Mouse (Mus musculus): ENCODE results near the gene Fhl3. TPM values are rescaled to one million over a fixed set of nuclear protein-coding genes. Genes with fewer than 3 reads are reported as not detected.
"Not testable (repeated sequence)": the region's sequence is repeated elsewhere in the genome, so short reads cannot be mapped to it uniquely, and the experiment has no call there.

Fhl3 gene
- total RNA-seq, 2 experiments from 2014 or later = 4.3 to 5.0 TPM

- DNase-seq (ENCODE audit: low spot score in 2 of 2) = peak; percentile 69 to 75
These were observed 8.3 kb downstream of the Fhl3 start for GRCm38 (mm10) chr4:124708518-124709477.

GRCm38 (mm10) chr4:124709961-124710446 lies 9.5 kb downstream of the Fhl3 start:
- DNase-seq (ENCODE audit: low spot score in 2 of 2) = no peak

GRCm38 (mm10) chr4:124710776-124711291 lies 10.3 kb downstream of the Fhl3 start:
- DNase-seq (ENCODE audit: low spot score in 2 of 2) = peak in 1 of 2 experiments; percentile 47

GRCm38 (mm10) chr4:124712618-124713017 lies 12.1 kb downstream of the Fhl3 start:
- DNase-seq (ENCODE audit: low spot score in 2 of 2) = no peak

- DNase-seq (ENCODE audit: low spot score in 2 of 2) = not testable (repeated sequence)
These were observed 13.3 kb downstream of the Fhl3 start for GRCm38 (mm10) chr4:124713850-124714249.

- peak; percentile 96 for DNase-seq (ENCODE audit: low spot score in 2 of 2)
These were observed 14.3 kb downstream of the Fhl3 start, which contains the start of gene Sf3a3 for GRCm38 (mm10) chr4:124714545-124715481. Sf3a3 (plus strand) TSS chr4:124714776.

- DNase-seq (ENCODE audit: low spot score in 2 of 2) = no peak
These were observed 18.6 kb downstream of the Fhl3 start for GRCm38 (mm10) chr4:124719101-124719500.

- DNase-seq (ENCODE audit: low spot score in 2 of 2) = no peak
These were observed 25.6 kb downstream of the Fhl3 start for GRCm38 (mm10) chr4:124726121-124726520.

GRCm38 (mm10) chr4:124736952-124737351 lies 36.5 kb downstream of the Fhl3 start:
- no peak for DNase-seq (ENCODE audit: low spot score in 2 of 2)

GRCm38 (mm10) chr4:124737486-124737885 lies 37.0 kb downstream of the Fhl3 start:
- no peak for DNase-seq (ENCODE audit: low spot score in 2 of 2)

- no peak for DNase-seq (ENCODE audit: low spot score in 2 of 2)
These were observed 37.5 kb downstream of the Fhl3 start for GRCm38 (mm10) chr4:124738013-124738412.

- no peak for DNase-seq (ENCODE audit: low spot score in 2 of 2)
These were observed 38.3 kb downstream of the Fhl3 start for GRCm38 (mm10) chr4:124738783-124739182.

- DNase-seq (ENCODE audit: low spot score in 2 of 2) = peak; percentile 80 to 87
These were observed 41.2 kb downstream of the Fhl3 start, which contains the start of gene Inpp5b for GRCm38 (mm10) chr4:124741376-124742343. Inpp5b (plus strand) TSS chr4:124741850.

- DNase-seq (ENCODE audit: low spot score in 2 of 2) = no peak
These were observed 42.3 kb downstream of the Fhl3 start for GRCm38 (mm10) chr4:124742839-124743238.

GRCm38 (mm10) chr4:124746577-124746976 lies 46.1 kb downstream of the Fhl3 start:
- no peak for DNase-seq (ENCODE audit: low spot score in 2 of 2)

- DNase-seq (ENCODE audit: low spot score in 2 of 2) = no peak
These were observed 47.4 kb downstream of the Fhl3 start for GRCm38 (mm10) chr4:124747851-124748250.

- DNase-seq (ENCODE audit: low spot score in 2 of 2) = peak; percentile 99
These were observed 51.1 kb downstream of the Fhl3 start for GRCm38 (mm10) chr4:124751300-124752250.

Data from layer of hippocampus, postnatal 10 days (tissue).